Mouse (Mus musculus) midbrain, embryonic 12.5 days (tissue): ENCODE measurements around the gene Atp5g1. TPM values are rescaled to one million over a fixed set of nuclear protein-coding genes. Genes with fewer than 3 reads are reported as not detected.
A peak's percentile ranks its signal among the peaks of the same experiment; 100 is the strongest.

ENCODE experiments used
- ATAC-seq: fragments of 200-750 bp; cut with Nextera tagmentation; 2 replicates; pipeline ENCODE4 v1.8.0; 2017; ENCODE audit warnings: low read depth, moderate TSS enrichment, moderate library complexity; ENCODE audit not compliant: low FRiP score
- H3K27ac ChIP-seq: fragments of 300-500 bp; sonication (generic); replicated peaks from 2 replicates; pipeline ENCODE4 v1.5.1; 2016; ENCODE audit warnings: mild to moderate bottlenecking
- H3K27me3 ChIP-seq: fragments of 300-500 bp; sonication (generic); 2 replicates; pipeline ENCODE4 v1.6.1; 2016; ENCODE audit warnings: mild to moderate bottlenecking
- H3K36me3 ChIP-seq: fragments of 300-500 bp; sonication (generic); 2 replicates; pipeline ENCODE4 v1.6.1; 2016
- H3K4me1 ChIP-seq: fragments of 300-500 bp; sonication (generic); 2 replicates; pipeline ENCODE4 v1.6.1; 2016
- H3K4me2 ChIP-seq: fragments of 300-500 bp; sonication (generic); replicated peaks from 2 replicates; pipeline ENCODE4 v1.6.1; 2016; ENCODE audit warnings: mild to moderate bottlenecking, moderate library complexity
- H3K4me3 ChIP-seq: fragments of 300-500 bp; sonication (generic); 2 replicates; pipeline ENCODE4 v1.5.1; 2016; ENCODE audit warnings: mild to moderate bottlenecking
- H3K9ac ChIP-seq: fragments of 300-500 bp; sonication (generic); replicated peaks from 2 replicates; pipeline ENCODE4 v1.6.1; 2016; ENCODE audit warnings: mild to moderate bottlenecking, moderate library complexity
- H3K9me3 ChIP-seq: fragments of 300-500 bp; sonication (generic); 2 replicates; pipeline ENCODE4 v1.6.1; 2016; ENCODE audit warnings: mild to moderate bottlenecking
- WGBS: fragments of 180-500 bp; shearing (Covaris S2); methylation state at CpG from one replicate; pipeline ENCODE4 v1.1.7; 2016; 5-methylcytosine and 5-hydroxymethylcytosine counted together
- polyA plus RNA-seq: library from polyadenylated mRNA; unstranded; fragments of >200 nt; fragmentation: Nextera tagmentation; extraction: Ambion mirVana; gene quantifications from 2 replicates; pipeline ENCODE4 v1.2.1, GENCODE M21; 2016

The Atp5g1 gene
- polyA plus RNA-seq, 1 experiment from 2014 or later, result 364 TPM

DNA sequence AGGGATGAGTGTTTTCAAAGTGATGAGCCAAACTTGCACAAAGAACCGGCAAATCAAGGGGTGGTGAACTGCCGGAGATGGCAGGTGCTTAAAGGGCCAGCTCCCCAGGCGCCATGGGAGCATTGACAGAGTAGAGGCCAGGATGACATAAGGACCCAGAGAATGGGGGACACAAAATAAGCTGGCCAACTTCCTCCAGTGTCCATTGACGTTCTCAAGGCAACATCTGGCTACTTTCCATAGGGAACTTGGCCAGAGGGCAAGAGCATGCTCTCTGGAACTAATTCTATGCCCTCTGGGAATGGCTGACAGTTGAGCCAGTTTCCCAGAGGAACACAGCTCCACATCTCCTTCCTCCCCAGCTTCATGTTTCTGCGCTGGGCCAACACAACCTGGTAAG lies 7.2 kb downstream of the Atp5g1 start:
- peaks cover 16% of the 10 kb centered on the region for H3K4me1 ChIP-seq
- no peak overlapping the region for H3K4me2 ChIP-seq
- 74% methylated on average over 5 of the region's 5 CpGs for WGBS
- H3K4me3 ChIP-seq, result no peak overlapping the region
- no peak overlapping the region for H3K9ac ChIP-seq
- H3K36me3 ChIP-seq, result peaks cover 21% of the 10 kb centered on the region
- no peak for ATAC-seq
- H3K9me3 ChIP-seq, result no peaks in the 10 kb centered on the region
- no peaks in the 10 kb centered on the region for H3K27me3 ChIP-seq
- H3K27ac ChIP-seq, result no peak overlapping the region

DNA sequence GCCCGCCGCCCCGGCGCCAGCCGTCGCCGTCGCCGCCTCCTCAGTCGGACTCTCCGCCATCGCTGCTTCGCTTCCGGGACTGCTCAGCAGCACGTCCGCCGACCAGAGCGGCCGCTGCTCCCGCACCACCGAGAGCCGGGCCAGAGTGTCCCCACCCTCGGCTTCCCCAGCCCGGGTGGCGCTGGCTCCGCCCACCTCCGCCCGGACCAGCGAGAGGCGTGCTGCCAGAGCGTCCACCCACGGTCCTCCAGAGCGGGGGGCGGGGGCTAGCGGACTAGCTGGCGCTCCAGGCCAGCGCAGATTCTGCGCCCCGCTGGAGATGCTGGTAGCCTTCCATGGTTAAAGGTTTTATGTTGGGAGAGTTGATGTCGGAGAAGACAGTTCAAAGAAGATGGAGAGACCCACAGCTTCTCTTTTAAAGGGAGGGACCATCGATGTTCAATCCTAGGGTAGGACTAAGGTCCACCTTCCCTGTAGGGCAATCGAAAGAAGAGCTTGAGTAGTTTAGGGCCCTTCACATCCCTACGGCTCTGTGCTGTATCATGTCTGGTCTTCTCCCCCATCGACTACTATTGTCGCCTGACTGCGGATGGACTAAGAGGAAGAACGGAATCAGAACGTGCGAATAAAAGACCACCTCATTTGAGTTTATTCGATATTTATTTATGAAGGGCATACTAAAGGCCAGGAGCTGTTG lies 10.1 kb downstream of the Atp5g1 start, which contains the start of gene Ube2z:
Gene Ube2z (minus strand): TSS at position 174 of the 697 bp plus-strand sequence.
- peak within 1 kb of the TSS; percentile 83 for H3K27ac ChIP-seq
- peak within 1 kb of the TSS; percentile 96 for H3K9ac ChIP-seq
- H3K27me3 ChIP-seq, result no peaks in the 10 kb centered on the region
- peak within 1 kb of the TSS; percentile 93 for H3K4me2 ChIP-seq
- H3K4me1 ChIP-seq, result peaks cover 24% of the 10 kb centered on the region
- 5% methylated on average over 50 of the region's 50 CpGs for WGBS
- H3K36me3 ChIP-seq, result peaks cover 23% of the 10 kb centered on the region
- H3K4me3 ChIP-seq, result peak within 1 kb of the TSS; percentile 97
- H3K9me3 ChIP-seq, result no peaks in the 10 kb centered on the region
- ATAC-seq, result peak; percentile 99

DNA sequence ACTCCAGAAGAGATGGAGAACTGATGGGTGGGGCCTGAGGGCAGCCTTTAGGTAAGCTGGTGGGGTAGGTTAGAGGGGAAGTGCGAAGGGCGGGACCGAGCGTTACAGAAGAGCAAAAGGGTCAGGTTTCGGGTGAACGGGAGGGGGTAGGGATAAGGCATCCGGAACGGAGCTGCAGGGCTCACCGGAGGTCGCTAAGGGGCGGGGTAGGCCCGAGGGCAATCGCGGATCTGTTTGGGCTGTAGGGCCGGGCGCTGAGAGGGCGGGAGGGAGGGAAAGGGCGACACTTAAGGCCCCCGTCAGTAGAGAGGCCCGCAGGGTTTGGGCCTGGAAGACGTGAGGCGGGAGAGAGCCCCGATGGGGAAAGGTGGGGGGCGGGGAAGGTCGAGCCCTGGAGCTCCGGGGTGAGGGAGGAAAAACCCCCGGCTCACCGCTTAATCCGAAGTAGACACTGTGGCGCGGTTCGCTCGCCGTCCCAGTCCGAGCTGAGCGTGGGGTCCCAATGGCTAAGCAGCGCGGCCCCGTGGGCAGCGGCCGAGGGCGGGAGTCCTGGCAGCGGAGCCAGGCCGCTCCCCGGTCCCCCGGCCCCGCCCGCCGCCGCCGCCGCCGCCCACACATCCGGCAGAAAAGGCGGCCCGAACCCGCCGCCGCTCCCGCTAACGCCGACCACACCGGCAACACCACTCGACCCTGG lies 10.8 kb downstream of the Atp5g1 start:
- H3K27ac ChIP-seq, result peak overlapping the region; percentile 83
- peak overlapping the region; percentile 97 for H3K4me3 ChIP-seq
- H3K4me1 ChIP-seq, result peaks cover 24% of the 10 kb centered on the region
- ATAC-seq, result peak; percentile 74
- 0% methylated on average over 42 of the region's 64 CpGs for WGBS
- H3K27me3 ChIP-seq, result no peaks in the 10 kb centered on the region
- H3K36me3 ChIP-seq, result peaks cover 24% of the 10 kb centered on the region
- H3K9me3 ChIP-seq, result no peaks in the 10 kb centered on the region
- H3K9ac ChIP-seq, result peak overlapping the region; percentile 96
- H3K4me2 ChIP-seq, result peak overlapping the region; percentile 93

DNA sequence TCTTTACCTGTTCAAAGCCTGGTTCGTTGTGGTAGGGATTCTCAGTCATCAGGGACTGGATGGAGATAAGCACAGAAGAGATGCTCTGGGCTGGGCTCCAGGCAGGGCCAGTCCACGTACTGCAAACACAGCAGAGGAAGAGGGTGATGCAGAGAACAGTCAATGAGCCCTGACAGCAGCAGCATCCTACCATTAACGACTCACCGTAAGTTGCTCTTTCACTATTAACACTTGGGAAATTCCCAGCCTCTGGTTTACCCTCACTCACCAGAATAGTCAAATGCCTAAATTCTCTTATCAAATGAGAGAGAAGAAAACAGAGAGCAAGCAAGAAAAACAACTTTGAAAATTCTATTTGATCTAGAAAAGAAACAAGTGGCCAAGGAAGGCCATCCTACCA lies 17.2 kb downstream of the Atp5g1 start:
- no peak overlapping the region for H3K9ac ChIP-seq
- no peak overlapping the region for H3K4me3 ChIP-seq
- WGBS, result 95% methylated on average over 4 of the region's 4 CpGs
- H3K4me1 ChIP-seq, result peaks cover 9% of the 10 kb centered on the region
- no peaks in the 10 kb centered on the region for H3K9me3 ChIP-seq
- H3K27ac ChIP-seq, result no peak overlapping the region
- H3K4me2 ChIP-seq, result no peak overlapping the region
- peaks cover 79% of the 10 kb centered on the region for H3K36me3 ChIP-seq
- no peak for ATAC-seq
- H3K27me3 ChIP-seq, result no peaks in the 10 kb centered on the region

DNA sequence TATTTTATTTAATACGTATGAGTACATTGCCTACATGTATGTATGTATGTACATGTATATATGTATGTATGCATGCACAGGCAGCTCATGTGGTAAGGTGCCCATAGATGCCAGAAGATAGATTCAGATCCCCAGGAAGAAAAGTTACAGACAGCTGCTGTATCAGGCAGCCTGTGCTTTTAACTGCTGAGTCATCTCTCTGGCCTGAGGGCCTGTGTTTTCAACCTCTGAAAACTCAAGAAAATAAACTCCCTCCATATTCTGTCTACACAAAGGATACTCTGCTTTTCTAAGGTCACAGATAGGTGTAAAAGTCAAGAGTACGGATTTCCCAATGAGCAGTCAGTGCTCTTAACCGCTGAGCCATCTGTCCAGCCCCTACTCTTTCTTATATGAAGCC lies 24.6 kb downstream of the Atp5g1 start:
- H3K4me1 ChIP-seq, result no peaks in the 10 kb centered on the region
- no peaks in the 10 kb centered on the region for H3K27me3 ChIP-seq
- 98% methylated on average over 3 of the region's 3 CpGs for WGBS
- H3K36me3 ChIP-seq, result peaks cover 85% of the 10 kb centered on the region
- no peaks in the 10 kb centered on the region for H3K9me3 ChIP-seq
- H3K27ac ChIP-seq, result no peak overlapping the region
- no peak overlapping the region for H3K4me3 ChIP-seq
- H3K9ac ChIP-seq, result no peak overlapping the region
- no peak overlapping the region for H3K4me2 ChIP-seq
- no peak for ATAC-seq

DNA sequence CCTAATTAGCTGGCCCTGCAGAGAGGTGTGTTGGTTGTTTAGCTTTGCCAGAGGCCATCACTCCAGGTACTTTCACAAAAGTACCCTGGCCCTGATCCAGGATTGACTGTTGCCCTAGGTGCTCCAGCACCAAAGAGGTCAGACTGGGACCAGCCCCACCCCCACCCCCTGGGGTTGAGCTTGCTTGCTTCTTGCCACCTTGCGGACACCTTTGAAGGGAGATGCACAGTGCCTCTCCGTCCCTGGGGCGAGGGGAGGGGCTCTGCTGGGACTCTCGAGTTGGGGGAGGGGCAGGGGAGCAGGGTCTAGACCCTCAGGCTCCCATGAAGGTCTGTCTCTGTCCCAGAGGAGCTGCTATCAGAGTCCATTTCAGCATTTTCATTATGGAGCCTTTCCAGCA lies 25.5 kb downstream of the Atp5g1 start:
- no peaks in the 10 kb centered on the region for H3K4me1 ChIP-seq
- ATAC-seq, result no peak
- WGBS, result 76% methylated on average over 4 of the region's 4 CpGs
- no peak overlapping the region for H3K9ac ChIP-seq
- H3K27me3 ChIP-seq, result no peaks in the 10 kb centered on the region
- H3K36me3 ChIP-seq, result peaks cover 84% of the 10 kb centered on the region
- no peak overlapping the region for H3K27ac ChIP-seq
- H3K9me3 ChIP-seq, result no peaks in the 10 kb centered on the region
- no peak overlapping the region for H3K4me2 ChIP-seq
- H3K4me3 ChIP-seq, result no peak overlapping the region

DNA sequence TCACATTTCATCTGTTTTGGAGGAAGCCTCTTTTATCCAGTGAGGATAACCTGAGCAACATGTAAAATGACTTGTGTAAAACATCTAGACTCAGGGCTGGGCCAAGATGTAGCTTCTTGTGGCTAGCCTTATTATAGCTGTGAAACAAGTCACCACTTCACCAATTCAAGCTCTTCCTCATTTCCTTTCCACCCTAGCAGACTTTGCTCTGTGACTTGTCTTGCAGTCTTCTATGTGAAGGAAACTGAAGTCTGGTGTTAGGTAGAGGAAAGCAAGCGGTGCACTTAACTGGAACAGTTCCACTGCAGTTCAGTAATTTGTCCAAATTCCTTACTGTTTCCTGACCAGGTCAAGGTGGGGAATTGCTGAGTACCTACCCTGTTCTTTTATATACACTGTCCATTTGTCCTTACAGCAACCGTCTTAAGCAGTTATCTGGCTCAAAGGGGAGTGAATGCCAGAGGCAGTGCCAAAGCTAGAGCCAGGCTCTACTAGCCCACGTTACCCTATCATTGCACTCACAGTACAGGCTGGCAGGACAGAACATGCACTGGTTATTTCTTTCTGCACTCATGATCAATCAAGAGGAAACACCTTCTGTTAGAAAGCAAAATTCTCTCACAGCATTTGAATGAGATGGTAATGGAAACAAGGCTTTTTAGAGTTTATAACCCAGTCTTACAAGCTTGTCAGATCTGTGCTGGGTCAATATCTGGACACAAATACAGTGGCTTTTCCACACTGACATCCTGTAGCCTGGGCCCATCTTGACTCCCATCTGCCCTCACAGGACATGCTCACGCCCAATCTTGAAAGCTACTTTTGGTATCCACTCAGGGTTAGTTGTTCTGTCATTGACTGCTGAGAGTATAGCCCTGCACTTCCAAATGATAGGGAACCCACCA lies 27.7 kb downstream of the Atp5g1 start:
- Histone ChIP-seq H3K27me3 (no peaks in the 10 kb centered on the region), H3K27ac (no peak overlapping the region), H3K4me2 (no peak overlapping the region), H3K36me3 (peaks cover 80% of the 10 kb centered on the region), H3K9me3 (no peaks in the 10 kb centered on the region), H3K4me3 (no peak overlapping the region), H3K9ac (no peak overlapping the region), H3K4me1 (no peaks in the 10 kb centered on the region)
- no peak for ATAC-seq
- 92% methylated on average over 4 of the region's 4 CpGs for WGBS

DNA sequence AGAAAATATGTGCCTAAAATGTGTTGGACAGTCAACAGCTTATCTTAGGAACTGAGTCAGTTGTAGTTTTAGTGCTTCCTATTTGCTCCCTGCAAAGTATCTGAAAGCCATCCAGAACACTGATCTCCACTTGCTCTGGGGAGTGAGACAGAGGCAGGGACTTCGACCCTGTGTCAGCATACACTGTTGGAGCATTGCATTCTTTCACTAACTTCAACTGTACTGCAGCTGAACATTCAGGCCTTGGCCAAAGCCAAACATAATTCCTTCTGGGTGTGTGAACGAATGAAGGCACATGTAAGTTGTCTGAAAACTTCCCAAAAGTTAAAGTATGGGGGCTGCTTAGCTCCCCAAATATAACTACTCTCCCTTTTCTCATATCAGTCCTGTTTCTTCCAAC lies 28.7 kb downstream of the Atp5g1 start:
- Histone ChIP-seq H3K27ac (no peak overlapping the region), H3K9me3 (no peaks in the 10 kb centered on the region), H3K4me2 (no peak overlapping the region), H3K27me3 (no peaks in the 10 kb centered on the region), H3K4me3 (no peak overlapping the region), H3K9ac (no peak overlapping the region), H3K4me1 (no peaks in the 10 kb centered on the region), H3K36me3 (peaks cover 79% of the 10 kb centered on the region)
- 89% methylated on average over 2 of the region's 2 CpGs for WGBS
- ATAC-seq, result no peak

DNA sequence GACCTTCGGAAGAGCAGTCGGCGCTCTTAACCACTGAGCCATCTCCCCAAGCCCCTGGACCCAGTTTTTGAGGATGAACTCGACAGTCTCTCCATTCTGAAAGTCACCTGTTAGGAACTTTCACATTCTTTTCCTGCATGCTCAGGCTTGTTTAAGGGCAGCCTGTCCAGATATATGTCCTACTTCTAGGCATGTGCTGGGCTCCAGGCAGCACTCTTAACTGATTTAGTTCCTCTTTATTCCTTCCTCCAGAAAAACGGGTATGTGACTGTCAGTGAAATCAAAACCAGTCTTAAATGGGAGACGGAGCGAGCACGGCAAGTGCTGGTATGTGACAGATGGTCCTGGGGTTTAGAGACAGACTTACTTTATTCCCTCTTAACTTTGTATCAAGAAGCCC lies 29.4 kb downstream of the Atp5g1 start:
- H3K4me1 ChIP-seq, result no peaks in the 10 kb centered on the region
- H3K27ac ChIP-seq, result no peak overlapping the region
- H3K27me3 ChIP-seq, result no peaks in the 10 kb centered on the region
- no peak overlapping the region for H3K4me2 ChIP-seq
- H3K9ac ChIP-seq, result no peak overlapping the region
- ATAC-seq, result no peak
- no peak overlapping the region for H3K4me3 ChIP-seq
- H3K36me3 ChIP-seq, result peaks cover 76% of the 10 kb centered on the region
- WGBS, result 87% methylated on average over 8 of the region's 8 CpGs
- no peaks in the 10 kb centered on the region for H3K9me3 ChIP-seq

DNA sequence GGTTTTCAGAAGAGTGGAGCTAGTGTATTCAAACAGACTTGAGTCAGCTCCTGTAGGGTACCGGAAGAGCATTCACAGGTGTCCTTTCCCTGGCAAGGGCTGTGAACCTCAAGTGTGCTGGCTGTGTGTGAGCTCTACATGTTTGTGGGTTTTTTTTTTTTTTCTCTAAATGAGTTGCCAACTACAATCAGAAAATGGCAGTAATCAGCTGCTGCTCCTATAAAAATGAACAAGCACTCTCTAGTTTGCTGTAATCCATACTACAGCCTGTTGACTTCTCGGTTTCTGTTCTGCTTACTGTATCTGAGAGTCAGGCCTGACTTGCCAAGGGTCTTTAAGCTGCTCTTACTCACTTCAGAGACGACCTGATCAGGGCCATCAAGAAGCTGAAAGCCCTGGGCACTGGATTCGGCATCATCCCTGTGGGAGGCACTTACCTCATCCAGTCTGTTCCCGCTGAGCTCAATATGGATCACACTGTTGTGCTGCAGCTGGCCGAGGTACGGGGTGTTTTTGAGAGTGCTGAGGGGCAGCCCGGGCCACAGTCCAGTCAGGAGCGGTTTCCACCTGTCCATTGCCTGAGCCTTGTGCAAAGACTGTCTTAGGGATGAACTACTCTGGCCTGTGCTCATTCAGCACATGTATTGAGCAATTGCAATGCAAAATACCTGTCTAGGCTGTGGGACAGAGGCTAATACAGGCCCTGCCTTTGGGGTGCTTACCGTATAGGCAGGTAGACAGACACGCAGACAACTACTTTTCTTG lies 30.5 kb downstream of the Atp5g1 start:
- peaks cover 70% of the 10 kb centered on the region for H3K36me3 ChIP-seq
- ATAC-seq, result no peak

DNA sequence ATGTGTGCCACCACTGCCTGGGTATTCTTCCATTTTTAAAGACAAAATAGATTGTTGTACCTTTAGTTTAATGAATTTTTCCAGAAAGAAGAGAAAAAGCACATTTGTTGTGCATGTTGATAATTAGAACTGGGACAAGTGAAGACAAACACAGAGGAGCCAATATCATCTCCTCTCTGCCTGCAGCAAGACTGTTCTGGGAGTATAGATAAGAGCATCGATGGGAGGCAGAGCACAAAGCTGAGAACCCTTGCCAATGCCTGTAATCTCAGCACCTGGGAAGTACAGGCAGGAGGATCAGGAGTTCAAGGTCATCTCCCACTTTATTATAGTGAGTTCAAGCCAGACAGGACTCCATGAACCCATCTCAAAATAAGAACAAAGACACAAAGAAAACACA lies 36.9 kb downstream of the Atp5g1 start:
- H3K27ac ChIP-seq, result no peak overlapping the region
- WGBS, result 93% methylated on average over 1 of the region's 1 CpGs
- no peaks in the 10 kb centered on the region for H3K27me3 ChIP-seq
- no peak for ATAC-seq
- H3K4me1 ChIP-seq, result peaks cover 13% of the 10 kb centered on the region
- H3K9ac ChIP-seq, result no peak overlapping the region
- H3K9me3 ChIP-seq, result no peaks in the 10 kb centered on the region
- H3K4me3 ChIP-seq, result no peak overlapping the region
- H3K4me2 ChIP-seq, result no peak overlapping the region
- H3K36me3 ChIP-seq, result peaks cover 34% of the 10 kb centered on the region

More for the DNA sequence above, 30.5 kb downstream of the Atp5g1 start:
- H3K27ac ChIP-seq, result no peak overlapping the region
- H3K9me3 ChIP-seq, result no peaks in the 10 kb centered on the region
- H3K4me3 ChIP-seq, result no peak overlapping the region
- no peak overlapping the region for H3K9ac ChIP-seq
- no peaks in the 10 kb centered on the region for H3K4me1 ChIP-seq
- no peaks in the 10 kb centered on the region for H3K27me3 ChIP-seq
- H3K4me2 ChIP-seq, result no peak overlapping the region
- WGBS, result 85% methylated on average over 11 of the region's 11 CpGs
